Mouse (Mus musculus) embryo, embryonic 10.5 days (tissue): ENCODE data around the gene Krtap4-16.
"Not testable (repeated sequence)": the region's sequence is repeated elsewhere in the genome, so short reads cannot be mapped to it uniquely, and the experiment has no call there.

Experiments
- DNase-seq: peaks from one replicate; pipeline ENCODE4 v3.0.0-alpha.2; 2015; ENCODE audit warnings: low spot score

Krtap4-16 gene

DNA sequence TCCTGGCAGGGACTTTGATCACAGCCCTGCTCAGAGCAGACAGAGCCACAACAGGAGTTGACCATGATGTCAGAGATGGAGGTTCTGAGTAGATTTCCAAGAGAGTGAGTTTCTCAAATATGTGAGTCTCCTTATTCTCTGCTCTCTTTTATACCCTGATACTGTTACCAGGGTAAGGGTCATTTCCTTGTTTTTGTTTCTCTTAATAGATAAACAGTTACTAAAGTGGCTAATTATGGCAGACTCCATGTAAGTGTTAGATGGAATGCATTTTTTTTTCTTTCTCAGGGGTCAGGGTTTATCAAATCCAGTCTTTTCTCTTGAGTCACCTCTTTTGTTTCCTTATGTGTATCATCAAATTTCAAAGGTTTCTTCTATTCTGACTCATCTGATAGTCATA is at the start of gene Krtap4-16:
TSS of gene Krtap4-16 (minus strand) at position 101 of the 400 bp plus-strand sequence.
- DNase-seq = no peak

DNA sequence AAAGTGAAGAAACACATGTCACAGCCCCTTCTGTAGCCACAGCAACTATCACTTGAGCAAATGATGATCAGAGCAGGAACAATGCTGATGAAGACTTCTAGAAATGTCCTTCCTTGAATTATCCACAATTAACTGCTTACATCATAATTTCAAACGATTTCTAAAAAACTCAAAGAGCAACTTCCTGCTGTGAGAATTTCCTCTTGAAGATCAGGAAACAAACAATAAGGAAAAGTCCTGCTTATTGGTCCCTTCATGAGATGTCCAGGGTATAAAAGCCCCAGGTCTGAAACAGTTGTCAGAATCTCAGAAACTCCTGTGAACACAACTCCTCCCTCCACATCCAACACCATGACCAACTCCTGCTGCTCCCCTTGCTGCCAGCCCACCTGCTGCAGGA is 27.5 kb upstream of the Krtap4-16 start, which contains the start of gene Gm11567:
TSS of gene Gm11567 (plus strand) at position 301 of the 400 bp plus-strand sequence.
- DNase-seq = not testable (repeated sequence)

DNA sequence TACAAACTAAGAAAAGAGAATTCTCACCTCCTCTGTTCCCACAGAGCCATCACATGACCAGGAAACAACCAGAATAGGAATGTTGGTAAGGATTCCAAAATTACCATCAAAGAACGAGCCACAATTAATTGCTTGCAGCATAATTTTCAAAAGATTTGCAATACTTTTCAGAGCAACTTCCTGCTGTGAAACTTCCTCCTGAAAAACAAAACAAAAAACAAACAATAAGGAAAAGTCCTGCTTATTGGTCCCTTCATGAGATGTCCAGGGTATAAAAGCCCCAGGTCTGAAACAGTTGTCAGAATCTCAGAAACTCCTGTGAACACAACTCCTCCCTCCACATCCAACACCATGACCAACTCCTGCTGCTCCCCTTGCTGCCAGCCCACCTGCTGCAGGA is 21.7 kb upstream of the Krtap4-16 start, which contains the start of gene Krtap9-1:
TSS of gene Krtap9-1 (plus strand) at position 301 of the 400 bp plus-strand sequence.
- not testable (repeated sequence) for DNase-seq

DNA sequence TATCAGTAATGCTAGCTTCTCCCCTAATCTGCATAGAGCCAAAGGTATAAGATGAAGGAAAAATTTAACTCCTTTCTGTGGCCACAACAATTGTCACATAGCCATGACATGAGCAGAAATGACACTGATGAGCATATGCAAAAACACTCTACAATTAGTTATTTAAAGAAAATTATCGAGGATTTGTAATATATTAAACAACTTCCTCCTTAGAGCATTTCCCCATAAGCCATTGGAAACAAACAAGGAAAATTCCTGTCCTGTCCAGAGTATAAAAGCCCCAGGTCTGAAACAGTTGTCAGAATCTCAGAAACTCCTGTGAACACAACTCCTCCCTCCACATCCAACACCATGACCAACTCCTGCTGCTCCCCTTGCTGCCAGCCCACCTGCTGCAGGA is 12.8 kb upstream of the Krtap4-16 start, which contains the start of gene Gm11559:
TSS of gene Gm11559 (plus strand) at position 301 of the 400 bp plus-strand sequence.
- not testable (repeated sequence) for DNase-seq

DNA sequence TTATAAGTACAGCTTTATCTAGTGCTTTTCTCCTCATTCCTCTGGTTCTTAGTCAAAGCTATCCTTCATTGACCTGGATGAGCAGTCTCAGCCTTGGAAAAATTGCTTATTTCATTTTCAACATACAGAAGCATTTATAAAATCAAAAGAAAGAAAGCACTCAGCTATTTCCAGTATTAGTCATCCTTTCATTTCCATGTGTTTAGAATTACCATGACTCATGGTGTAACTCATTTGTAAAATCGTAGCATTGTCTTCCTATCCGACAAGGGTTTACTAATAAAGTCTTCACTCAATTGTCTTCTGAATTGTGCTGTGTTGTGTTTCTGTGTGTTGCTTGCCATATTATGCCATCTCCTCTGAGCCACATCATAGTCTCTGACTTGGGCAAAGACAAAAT is 7.4 kb upstream of the Krtap4-16 start:
- no peak for DNase-seq

DNA sequence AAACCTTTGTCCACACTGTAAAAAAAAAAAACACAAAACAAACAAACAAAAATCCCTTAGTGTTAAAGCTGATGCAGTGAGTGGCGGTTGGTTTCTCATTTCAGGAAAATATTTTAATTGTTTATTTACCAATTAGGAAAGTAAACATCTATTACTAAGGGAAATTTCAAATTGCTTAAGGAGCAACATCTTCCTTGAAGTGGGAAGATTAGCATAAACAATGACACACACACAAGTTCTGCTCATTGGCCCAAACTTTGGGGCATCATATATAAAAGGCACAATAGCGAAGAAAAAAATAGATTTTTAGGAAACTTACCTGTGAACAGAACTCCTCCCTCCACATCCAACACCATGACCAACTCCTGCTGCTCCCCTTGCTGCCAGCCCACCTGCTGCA is 6.2 kb upstream of the Krtap4-16 start, which contains the start of gene Gm11568:
TSS of gene Gm11568 (plus strand) at position 301 of the 400 bp plus-strand sequence.
- no peak for DNase-seq

DNA sequence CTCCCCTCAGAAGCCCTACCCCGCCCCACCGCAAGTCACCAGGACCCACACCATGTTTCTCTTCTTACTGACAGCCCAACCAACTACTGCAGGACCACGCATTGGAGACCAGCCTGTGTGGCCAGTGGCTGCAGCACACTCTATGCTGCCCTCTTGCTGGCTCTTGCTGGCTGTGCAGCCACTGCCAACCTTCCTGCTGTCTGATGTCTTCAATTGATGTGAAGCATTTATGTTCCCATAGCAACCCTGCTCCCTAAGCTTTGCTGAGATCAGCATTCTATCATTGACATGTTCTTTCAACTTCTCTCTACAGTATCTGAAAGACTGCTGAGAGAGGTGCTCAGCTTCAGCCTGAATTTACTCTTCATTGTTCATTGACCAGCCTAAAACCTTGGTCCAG is 2.7 kb upstream of the Krtap4-16 start:
- peak; percentile 46 for DNase-seq

DNA sequence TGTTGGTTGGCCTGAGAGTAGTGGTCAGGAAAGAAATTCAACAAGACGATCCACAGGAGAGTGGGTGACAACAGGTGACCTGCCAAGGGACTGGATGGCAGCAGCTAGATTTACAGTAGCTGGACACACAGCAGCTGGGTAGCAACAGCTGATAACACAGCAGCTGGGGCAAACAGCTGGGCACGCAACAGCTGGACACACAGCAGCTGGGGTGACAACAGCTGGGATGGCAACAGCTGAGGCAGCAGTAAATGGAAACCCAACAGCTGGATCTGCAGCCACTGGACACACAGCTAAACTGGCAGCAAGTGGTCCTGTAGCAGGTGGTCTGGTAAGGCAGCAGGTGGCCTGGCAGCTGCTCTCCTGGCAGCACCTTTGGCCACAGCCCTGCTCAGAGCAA is 4.7 kb downstream of the Krtap4-16 start:
- DNase-seq = no peak

DNA sequence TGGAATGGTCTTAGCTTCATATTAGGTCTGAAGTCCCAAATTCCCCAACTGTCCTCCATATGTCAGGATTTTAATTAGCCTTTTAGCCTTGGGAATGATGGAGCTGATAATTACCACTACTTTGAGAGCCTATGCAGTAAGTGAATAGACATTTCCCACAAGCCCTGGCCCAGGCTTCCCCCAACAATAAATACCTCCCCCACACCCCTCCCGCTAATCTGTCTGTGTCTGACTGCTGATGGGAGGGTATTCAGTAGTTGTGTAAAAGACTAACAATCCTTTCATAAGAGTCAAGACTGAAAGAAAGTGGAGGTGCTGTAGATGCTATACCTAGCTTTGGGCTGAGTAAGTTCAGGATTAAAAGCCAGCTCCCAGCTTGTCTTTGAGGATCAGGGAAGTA is 9.2 kb downstream of the Krtap4-16 start:
- DNase-seq = peak; percentile 1

DNA sequence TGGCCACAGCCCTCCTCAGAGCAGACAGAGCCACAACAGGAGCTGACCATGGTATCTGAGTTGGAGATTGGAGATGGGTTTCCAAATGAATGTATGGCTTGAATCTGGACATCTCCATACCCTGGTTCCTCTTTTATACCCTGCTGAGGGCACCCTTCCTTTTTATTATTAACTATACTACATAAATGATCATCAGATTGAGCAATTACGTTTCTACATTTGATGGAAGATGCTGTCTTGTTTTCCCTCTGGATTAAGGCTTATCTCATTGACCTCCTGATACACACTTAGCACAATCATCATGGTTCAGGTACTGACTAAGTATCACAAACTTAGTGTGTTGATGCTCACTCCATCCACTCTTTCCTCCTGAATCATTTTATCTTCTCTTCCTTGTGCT is 13.4 kb downstream of the Krtap4-16 start, which contains the start of gene 2300003K06Rik:
TSS of gene 2300003K06Rik (minus strand) at position 101 of the 400 bp plus-strand sequence.
- no peak for DNase-seq

DNA sequence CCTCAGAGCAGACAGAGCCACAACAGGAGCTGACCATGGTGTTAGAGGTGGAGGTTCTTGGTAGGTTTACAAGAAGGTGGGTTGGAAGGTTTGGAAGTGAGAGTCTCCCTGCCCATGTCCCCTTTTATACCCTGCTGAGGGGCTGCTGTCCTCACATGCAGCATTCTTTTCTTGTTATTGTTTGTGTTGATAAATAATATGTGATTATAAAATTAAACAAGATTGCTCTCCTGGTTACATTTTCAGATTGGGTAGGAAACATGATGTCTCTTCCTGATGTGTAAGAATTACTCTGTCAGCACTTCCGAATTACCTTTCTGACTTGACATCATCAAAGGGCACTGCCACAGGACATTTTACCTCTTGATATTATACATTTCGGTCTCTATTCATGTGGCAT is 35.8 kb downstream of the Krtap4-16 start, which contains the start of gene Gm11564:
TSS of gene Gm11564 (minus strand) at position 101 of the 400 bp plus-strand sequence.
- not testable (repeated sequence) for DNase-seq

DNA sequence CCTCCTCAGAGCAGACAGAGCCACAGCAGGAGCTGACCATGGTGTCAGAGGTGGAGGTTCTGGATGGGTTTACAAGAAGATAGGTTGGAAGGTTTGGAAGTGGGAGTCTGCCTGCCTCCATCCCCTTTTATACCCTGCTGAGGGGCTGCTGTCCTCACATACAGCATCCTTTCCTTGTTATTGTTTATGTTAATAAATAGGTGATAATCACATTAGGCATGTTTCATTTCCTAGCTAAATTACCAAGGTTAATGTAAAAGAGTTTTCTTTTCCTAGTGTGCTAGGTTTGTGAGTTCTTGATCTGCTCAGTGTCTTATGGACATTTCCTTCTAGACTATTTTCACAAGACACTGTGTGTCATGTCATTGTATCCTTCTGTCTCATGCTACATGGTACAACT is 41.6 kb downstream of the Krtap4-16 start, which contains the start of gene Krtap4-13:
TSS of gene Krtap4-13 (minus strand) at position 101 of the 400 bp plus-strand sequence.
- not testable (repeated sequence) for DNase-seq

DNA sequence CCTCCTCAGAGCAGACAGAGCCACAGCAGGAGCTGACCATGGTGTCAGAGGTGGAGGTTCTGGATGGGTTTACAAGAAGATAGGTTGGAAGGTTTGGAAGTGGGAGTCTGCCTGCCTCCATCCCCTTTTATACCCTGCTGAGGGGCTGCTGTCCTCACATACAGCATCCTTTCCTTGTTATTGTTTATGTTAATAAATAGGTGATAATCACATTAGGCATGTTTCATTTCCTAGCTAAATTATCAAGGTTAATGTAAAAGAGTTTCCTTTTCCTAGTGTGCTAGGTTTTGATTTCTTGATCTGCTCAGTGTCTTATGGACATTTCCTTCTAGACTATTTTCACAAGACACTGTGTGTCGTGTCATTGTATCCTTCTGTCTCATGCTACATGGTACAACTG is 47.1 kb downstream of the Krtap4-16 start, which contains the start of gene Gm11554:
TSS of gene Gm11554 (minus strand) at position 101 of the 400 bp plus-strand sequence.
- DNase-seq = not testable (repeated sequence)
